Mouse (Mus musculus): ENCODE data around the gene Trim44.

The Trim44 gene

GRCm38 (mm10) chr2:102407363-102408184 is at the start of gene Trim44:
Trim44 (minus strand) TSS chr2:102407828.
- DNase-seq (ENCODE audit: low spot score), result no peak

GRCm38 (mm10) chr2:102455126-102455525 is 47.5 kb upstream of the Trim44 start:
- no peak for DNase-seq (ENCODE audit: low spot score)

DNA sequence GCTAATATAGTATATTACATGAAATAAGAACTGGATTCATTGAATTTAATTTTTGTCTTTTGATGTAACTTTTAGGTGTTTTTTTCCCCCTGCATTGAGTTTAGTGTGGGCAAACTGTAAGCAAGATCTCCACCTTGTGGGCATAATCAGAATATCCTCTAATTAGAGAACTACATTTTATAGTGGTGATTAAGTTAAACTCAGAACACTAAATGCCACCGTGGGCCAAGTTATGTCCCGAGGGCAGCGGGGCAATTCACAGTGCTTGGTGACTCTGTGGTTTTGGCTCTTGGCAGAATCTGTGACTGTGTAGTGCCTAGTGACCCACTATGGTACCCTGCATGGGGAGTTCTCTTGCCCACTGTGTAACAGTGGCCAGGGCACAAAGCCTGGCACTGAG is 45.8 kb upstream of the Trim44 start:
- no peak for DNase-seq (ENCODE audit: low spot score)

- no peak for DNase-seq (ENCODE audit: low spot score)
Measured at GRCm38 (mm10) chr2:102451671-102452549, 44.3 kb upstream of the Trim44 start, which contains the start of gene Fjx1. Fjx1 (minus strand) TSS chr2:102452499.

DNA sequence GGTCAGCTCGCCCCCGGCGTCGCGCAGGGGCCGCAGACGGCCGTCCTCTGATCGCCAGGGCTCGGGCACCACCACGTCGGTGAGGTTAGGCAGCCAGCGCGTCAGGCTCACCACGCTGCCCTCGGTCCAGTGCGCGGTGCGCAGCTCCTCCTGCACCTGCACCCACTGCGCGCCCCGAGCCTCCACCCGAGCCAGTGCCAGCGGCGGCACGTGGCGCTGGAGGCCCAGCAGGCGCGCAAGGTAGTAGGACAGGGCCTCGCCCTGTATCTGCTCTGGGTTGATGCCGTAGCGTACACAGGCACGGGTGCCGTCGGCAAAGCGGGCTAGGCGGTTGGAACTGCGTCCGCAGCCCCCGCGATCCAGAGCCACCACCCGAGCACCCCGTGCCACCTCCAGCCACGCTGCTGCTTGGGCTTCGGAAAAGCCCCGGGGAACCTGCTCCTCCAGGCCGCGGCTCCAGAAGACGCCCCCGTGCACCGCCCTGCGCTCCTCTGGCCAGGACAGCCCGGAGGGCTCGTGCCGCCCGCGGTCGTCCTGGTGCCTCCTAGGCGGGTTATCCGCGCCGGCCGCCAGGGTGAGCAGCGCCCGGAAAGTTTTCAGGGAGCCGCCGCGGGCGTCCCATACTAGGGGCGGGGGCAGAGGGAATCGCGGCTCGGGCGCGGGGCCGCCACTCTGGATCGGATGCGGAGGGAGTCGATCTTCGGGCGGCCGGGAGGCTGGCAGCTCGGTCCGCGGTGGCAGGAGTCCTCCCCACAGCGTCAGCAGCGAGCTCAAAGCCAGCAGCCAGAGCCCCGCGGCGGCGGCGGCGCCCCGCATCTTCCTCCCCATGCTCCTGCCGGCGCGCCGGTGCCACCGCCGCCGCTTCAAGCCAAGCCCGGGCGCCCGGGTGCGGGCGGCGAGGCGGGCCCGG is 43.4 kb upstream of the Trim44 start:
- no peak for DNase-seq (ENCODE audit: low spot score)

DNA sequence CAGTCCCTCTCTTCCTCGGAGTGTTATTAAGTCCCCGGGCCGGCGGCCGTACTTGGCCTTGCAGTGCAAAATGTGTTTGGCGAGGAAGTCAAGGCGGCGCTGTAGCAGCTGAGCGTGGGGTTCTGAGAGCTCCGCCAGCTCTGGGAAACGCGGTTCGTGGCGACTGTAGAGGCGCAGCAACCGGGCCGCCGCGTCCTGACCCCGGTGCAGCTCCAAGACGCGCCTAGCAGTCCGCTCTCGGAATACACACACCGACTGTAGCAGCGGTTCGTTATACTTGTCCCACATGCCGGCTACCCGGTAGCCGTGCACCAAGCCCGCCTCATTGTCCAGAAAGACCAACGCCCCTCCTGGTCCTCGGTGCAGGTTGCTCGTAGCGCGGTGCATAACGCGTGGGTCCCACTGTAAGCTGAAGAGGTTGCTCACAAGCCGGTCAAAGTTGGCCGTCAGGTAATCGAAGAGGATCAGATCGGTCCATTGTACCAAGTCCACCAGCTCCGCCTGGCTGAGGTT is 42.7 kb upstream of the Trim44 start:
- DNase-seq (ENCODE audit: low spot score), result no peak

DNA sequence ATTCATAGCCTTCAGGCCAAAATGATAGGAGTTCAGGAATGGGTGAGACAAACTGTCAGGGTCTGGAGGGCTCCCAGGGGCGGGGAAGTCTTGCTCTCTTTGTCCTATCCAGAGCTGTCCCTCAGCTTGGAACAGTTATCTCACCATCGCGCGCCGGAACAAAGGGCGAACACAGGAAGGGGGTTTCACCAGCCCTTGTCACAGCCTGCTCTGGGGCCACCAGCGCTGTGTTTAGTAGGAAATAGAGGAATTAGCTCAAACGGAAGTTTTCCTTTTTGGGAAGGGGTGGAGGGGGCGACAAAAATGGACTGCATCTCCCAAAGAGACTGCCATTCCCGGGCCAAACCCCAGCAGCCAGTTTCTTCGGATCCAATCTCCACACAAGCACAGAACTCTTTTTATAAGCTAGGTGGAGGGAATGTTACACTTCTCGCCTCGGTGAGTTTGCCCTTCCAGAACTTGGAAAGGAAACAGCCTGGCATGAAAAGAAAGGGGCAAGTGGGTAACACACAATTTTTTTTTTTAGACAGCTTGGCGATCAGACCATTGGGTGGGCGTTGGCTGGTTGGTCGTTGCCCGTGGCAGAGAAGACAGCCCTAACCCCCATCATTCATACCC is 42.1 kb upstream of the Trim44 start:
- DNase-seq (ENCODE audit: low spot score), result no peak

DNA sequence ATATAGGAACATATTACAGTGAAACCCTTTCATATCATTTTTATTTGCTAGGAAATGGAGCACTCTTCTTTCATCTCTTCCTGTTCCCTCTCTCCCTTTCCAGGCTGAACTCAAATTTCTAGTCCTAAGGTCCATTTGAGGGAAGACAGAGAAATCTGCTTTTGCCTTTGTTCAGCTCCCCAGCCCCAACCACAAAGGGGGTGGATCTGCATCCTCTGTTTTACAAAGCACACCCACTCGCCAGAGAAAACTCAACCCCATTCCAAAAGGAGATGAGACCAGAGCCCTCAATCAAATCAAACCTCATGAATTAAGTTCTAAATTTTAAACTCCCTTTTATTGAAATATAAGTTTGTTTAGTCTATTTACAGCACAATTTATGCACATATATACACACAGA is 41.4 kb upstream of the Trim44 start:
- DNase-seq (ENCODE audit: low spot score), result no peak

DNA sequence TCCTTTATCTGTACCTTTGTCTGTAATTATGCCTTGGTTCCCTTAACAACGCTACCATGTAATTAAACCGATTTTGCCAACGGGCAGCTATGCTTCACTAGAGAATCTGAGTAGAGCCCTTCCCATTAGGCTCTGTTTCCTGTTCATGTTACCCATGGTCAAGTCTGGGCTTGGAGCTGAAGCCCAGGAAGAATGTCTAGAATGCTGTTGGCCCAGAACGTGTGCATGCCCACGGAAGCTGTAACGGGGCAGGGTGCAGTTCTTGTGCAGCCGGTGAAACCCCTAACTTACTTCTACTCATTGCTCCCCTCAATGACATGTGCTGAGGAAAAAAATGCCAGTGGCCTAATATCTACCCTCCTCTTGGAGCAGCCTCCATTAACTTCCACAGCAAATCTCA is 40.2 kb upstream of the Trim44 start:
- no peak for DNase-seq (ENCODE audit: low spot score)

GRCm38 (mm10) chr2:102446851-102447250 is 39.2 kb upstream of the Trim44 start:
- DNase-seq (ENCODE audit: low spot score), result no peak

DNA sequence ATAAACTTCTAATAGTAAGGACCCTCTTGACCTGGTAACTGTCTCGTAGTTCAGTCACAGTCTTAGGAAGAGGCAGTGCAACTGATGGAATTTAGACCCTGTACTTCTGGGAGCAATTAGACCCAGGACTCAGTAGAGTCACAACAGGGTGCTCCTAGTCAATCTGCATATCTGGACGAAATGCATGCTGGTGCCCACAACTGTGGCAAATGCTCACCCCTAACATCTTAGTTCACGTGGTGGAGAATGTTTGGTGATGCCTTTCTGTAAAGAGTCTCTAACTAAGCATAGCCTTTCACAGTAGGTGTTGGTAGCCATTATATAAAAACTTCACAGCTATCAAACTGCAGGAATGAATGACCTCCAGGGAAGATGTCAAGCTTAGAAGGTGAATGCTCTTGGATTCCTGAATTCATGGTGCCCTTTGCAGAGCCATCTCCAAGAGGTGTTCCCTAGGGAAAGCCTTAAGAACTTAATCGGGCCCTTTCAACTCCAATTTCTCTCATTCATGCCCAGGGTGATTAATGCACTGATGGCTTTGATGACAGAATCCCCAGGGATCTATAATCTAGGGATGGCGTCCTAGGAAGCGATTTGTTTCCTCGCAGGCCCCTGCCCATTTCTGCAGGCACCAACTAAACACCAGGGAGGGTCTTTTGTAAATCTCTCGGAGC is 29.9 kb upstream of the Trim44 start:
- DNase-seq (ENCODE audit: low spot score), result no peak

DNA sequence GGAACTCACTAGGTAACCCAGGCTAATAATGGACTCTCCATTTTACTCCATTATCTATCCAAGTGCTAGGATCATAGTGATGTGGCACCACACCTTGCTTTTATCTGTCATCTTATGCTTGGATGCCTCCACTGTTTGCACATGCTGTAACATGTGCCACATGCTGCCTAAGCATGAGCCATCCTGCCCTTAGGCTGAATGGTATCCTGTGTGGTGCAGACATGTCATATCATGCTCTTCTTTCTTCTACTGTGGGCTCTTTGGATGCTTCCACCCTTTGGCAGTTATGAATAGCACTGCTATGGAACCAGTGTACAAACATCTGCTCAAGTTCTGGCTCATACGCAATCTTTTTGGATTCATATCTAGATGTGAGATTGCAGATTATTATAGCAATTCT is 26.3 kb upstream of the Trim44 start:
- no peak for DNase-seq (ENCODE audit: low spot score)

- no peak for DNase-seq (ENCODE audit: low spot score)
Measured at GRCm38 (mm10) chr2:102431084-102431483, 23.5 kb upstream of the Trim44 start.

- DNase-seq (ENCODE audit: low spot score), result no peak
Measured at GRCm38 (mm10) chr2:102427974-102428373, 20.3 kb upstream of the Trim44 start.

- DNase-seq (ENCODE audit: low spot score), result no peak
Measured at GRCm38 (mm10) chr2:102426434-102426833, 18.8 kb upstream of the Trim44 start.

DNA sequence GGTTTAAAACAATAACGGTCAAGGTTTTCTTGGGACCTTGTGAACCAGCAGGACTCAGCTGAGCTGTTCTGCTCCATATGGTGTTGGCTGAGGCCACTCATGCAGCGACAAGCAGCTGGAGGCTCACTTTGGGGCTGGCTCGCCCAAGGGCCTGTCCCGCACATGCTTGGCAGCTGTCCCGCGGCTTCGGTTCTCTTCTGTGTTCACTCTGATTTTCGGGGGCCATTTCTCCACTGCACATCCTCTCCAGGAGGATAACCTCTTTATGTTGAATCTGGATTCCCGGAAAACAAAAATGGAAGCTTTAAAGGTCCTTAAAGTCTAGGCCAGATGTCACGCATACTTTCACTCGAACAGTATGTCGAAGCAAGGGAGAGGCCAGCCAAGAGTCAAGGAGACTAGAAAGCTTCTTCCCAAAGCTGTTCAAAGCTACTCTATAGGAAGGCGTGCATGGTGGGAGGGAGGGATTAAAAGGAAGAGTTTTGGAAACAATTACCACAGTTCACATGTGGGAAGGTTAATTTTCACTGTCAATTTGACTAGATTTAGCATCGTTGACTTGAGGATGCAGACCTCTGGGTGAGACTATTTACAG is 8.6 kb upstream of the Trim44 start:
- no peak for DNase-seq (ENCODE audit: low spot score)

DNA sequence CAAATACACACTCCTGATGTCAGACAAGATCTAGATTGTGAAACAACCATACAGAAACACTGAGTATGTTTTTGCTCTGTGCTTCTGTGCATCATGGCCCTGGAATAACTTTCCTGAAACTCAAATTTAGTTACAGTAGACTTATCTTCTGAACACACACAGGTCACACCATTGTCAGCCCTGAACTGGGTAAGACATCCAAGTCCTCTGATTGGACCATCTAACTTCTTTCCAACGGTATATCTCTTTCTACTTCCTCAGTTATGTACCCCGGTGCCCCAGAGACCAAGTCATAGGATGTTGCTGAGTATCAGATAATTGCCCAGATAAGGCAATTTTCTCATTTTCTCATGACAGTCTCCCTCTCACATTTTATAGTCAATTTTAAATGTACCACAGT is 5.1 kb upstream of the Trim44 start:
- DNase-seq (ENCODE audit: low spot score), result no peak

- DNase-seq (ENCODE audit: low spot score), result no peak
Measured at GRCm38 (mm10) chr2:102410615-102411014, 3.0 kb upstream of the Trim44 start.

- no peak for DNase-seq (ENCODE audit: low spot score)
Measured at GRCm38 (mm10) chr2:102409741-102410140, 2.1 kb upstream of the Trim44 start.
